Mouse (Mus musculus) limb, embryonic 14.5 days (tissue): ENCODE measurements around the gene Tnni3k. TPM values are rescaled to one million over a fixed set of nuclear protein-coding genes. Genes with fewer than 3 reads are reported as not detected.

Source experiments
- ATAC-seq: fragments of 200-750 bp; cut with Nextera tagmentation; 2 replicates; pipeline ENCODE4 v1.8.0; 2017; ENCODE audit warnings: low read depth, moderate number of reproducible peaks, moderate TSS enrichment; ENCODE audit not compliant: low FRiP score
- DNase-seq: peaks from one replicate; pipeline ENCODE4 v3.0.0-alpha.2; 2015; ENCODE audit warnings: low spot score
- H3K27ac ChIP-seq: fragments of 300-500 bp; sonication (generic); replicated peaks from 2 replicates; pipeline ENCODE4 v1.5.1; 2014; ENCODE audit warnings: low read depth, mild to moderate bottlenecking, low read length, moderate library complexity, mixed read lengths
- H3K27me3 ChIP-seq: fragments of 300-500 bp; sonication (generic); 2 replicates; pipeline ENCODE4 v1.6.1; 2014; ENCODE audit warnings: low read length, mixed read lengths; ENCODE audit not compliant: control insufficient read depth, insufficient read depth
- H3K36me3 ChIP-seq: fragments of 300-500 bp; sonication (generic); 2 replicates; pipeline ENCODE4 v1.6.1; 2014; ENCODE audit warnings: mild to moderate bottlenecking, low read length, moderate library complexity, mixed read lengths; ENCODE audit not compliant: control insufficient read depth, insufficient read depth
- H3K4me1 ChIP-seq: fragments of 300-500 bp; sonication (generic); 2 replicates; pipeline ENCODE4 v1.6.1; 2014; ENCODE audit warnings: antibody characterized with exemption, low read length, mixed read lengths; ENCODE audit not compliant: control insufficient read depth, insufficient read depth
- H3K4me2 ChIP-seq: fragments of 300-500 bp; sonication (generic); replicated peaks from 2 replicates; pipeline ENCODE4 v1.6.1; 2014; ENCODE audit warnings: low read depth, mild to moderate bottlenecking, low read length, moderate library complexity; ENCODE audit not compliant: severe bottlenecking
- H3K4me3 ChIP-seq: fragments of 300-500 bp; sonication (generic); replicated peaks from 2 replicates; pipeline ENCODE4 v1.5.1; 2014; ENCODE audit warnings: low read length
- H3K9ac ChIP-seq: fragments of 300-500 bp; sonication (generic); 2 replicates; pipeline ENCODE4 v1.6.1; 2014; ENCODE audit warnings: mild to moderate bottlenecking, low read depth, low read length, moderate library complexity; ENCODE audit not compliant: severe bottlenecking
- H3K9me3 ChIP-seq: fragments of 300-500 bp; sonication (generic); 2 replicates; pipeline ENCODE4 v1.6.1; 2016; ENCODE audit warnings: low read length; ENCODE audit not compliant: control insufficient read depth
- POLR2A ChIP-seq: fragments of 200-500 bp; IDR thresholded peaks from 2 replicates; pipeline ENCODE4 v1.8.0; 2012; ENCODE audit warnings: inconsistent platforms, mild to moderate bottlenecking, moderate library complexity, borderline replicate concordance; ENCODE audit not compliant: insufficient read depth, insufficient read length; ENCODE audit errors: extremely low read depth
- WGBS: fragments of 180-500 bp; shearing (Covaris S2); extraction: QIAGEN DNeasy Blood & Tissue Kit; methylation state at CpG from one replicate; pipeline ENCODE4 v1.1.7; 2014; 5-methylcytosine and 5-hydroxymethylcytosine counted together
- polyA plus RNA-seq, 2 experiments: library from polyadenylated mRNA; depleted of rRNA in 1 of 2; stranded (reverse) in 1 of 2; unstranded in 1 of 2; fragments of >200 nt; fragmentation: Nextera tagmentation in 1 of 2; extraction: Ambion mirVana in 1 of 2; gene quantifications; 2 replicates each; pipeline versions ENCODE4 v1.2.1 to v1.2.3; 2012 to 2014

Gene Tnni3k
- polyA plus RNA-seq, 2 experiments = 0.03 TPM; not detected in 1

DNA sequence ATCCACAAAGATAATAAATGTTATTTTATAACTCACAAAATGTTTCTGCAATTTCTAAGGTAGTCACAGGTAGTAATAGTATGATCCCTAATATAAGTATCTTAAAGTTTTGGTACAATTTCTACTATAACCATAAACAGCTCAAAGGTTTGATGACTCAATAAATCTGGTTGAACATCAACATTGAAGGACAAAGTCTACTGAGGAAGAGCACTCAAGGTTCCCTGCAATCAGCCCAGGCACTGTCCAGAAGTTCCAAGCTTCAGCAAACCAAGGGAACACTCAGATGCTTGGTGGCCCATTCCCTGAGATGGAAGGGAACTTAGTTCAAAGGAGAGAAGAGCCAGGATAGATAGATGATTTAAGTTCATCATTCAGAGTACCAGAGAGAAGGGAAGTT lies 62.5 kb downstream of the Tnni3k start:
- H3K4me2 ChIP-seq = no peak overlapping the region
- ATAC-seq = no peak
- no peaks in the 10 kb centered on the region for H3K9me3 ChIP-seq
- no peaks in the 10 kb centered on the region for H3K4me1 ChIP-seq
- no peak overlapping the region for H3K9ac ChIP-seq
- no peak for TF ChIP-seq POLR2A
- H3K36me3 ChIP-seq = no peaks in the 10 kb centered on the region
- no peaks in the 10 kb centered on the region for H3K27me3 ChIP-seq
- no peak overlapping the region for H3K4me3 ChIP-seq
- no peak overlapping the region for H3K27ac ChIP-seq
- DNase-seq = no peak

DNA sequence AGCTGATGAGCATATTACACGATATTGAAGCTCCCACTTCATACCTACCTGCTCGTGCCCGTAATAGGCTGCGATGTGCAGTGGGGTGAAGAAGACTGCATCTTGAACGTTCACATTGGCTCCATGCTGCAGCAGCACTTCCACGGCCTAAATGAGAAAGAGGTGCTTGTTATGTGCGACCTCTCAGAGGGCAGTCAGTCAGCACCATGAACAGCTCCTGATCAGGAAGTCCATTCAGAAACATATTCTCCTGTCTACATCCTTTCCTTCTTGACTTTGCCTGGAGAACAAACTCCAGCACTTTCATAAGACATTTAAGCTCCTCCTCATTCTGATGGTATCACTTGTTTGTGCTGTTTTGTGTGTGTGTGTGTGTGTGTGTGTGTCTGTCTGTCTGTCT lies 76.1 kb downstream of the Tnni3k start:
- WGBS = 82% methylated on average over 7 of the region's 7 CpGs
- Histone ChIP-seq H3K4me1 (no peaks in the 10 kb centered on the region), H3K27ac (no peak overlapping the region), H3K9me3 (no peaks in the 10 kb centered on the region), H3K9ac (no peak overlapping the region), H3K4me2 (no peak overlapping the region), H3K36me3 (no peaks in the 10 kb centered on the region), H3K4me3 (no peak overlapping the region), H3K27me3 (no peaks in the 10 kb centered on the region)
- TF ChIP-seq POLR2A = no peak
- ATAC-seq (no peak), DNase-seq (peak; percentile 28)

GRCm38 (mm10) chr3:154971626-154972025 lies 83.6 kb downstream of the Tnni3k start:
- Histone ChIP-seq H3K9me3 (no peaks in the 10 kb centered on the region), H3K36me3 (no peaks in the 10 kb centered on the region), H3K9ac (no peak overlapping the region), H3K4me3 (no peak overlapping the region), H3K4me1 (no peaks in the 10 kb centered on the region), H3K27ac (no peak overlapping the region), H3K27me3 (no peaks in the 10 kb centered on the region), H3K4me2 (no peak overlapping the region)
- DNase-seq (no peak), ATAC-seq (no peak)
- 69% methylated on average over 1 of the region's 1 CpGs for WGBS
- no peak for TF ChIP-seq POLR2A

DNA sequence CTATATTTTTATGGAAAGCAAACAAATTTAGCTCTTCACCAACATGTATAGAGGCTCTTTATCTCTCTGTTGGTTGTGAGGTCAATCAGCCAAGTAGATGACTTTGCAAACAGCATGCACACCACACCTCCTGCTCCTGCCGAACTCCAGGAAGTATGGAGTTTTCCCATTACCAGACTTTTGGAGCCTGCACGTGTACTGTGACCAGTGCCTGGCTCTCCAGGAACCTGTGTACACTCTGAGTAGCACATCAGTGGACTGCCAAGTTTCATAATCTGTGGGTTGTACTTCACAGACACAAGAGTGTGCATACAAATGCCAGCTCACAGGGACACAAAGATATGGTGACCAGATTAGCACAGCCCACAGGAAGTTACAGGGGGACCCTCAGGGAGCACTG lies 84.2 kb downstream of the Tnni3k start:
- Histone ChIP-seq H3K9me3 (no peaks in the 10 kb centered on the region), H3K36me3 (no peaks in the 10 kb centered on the region), H3K4me3 (no peak overlapping the region), H3K4me1 (no peaks in the 10 kb centered on the region), H3K27me3 (no peaks in the 10 kb centered on the region), H3K4me2 (no peak overlapping the region), H3K27ac (no peak overlapping the region), H3K9ac (no peak overlapping the region)
- ATAC-seq (no peak), DNase-seq (no peak)
- TF ChIP-seq POLR2A = no peak
- WGBS = 58% methylated on average over 2 of the region's 2 CpGs

DNA sequence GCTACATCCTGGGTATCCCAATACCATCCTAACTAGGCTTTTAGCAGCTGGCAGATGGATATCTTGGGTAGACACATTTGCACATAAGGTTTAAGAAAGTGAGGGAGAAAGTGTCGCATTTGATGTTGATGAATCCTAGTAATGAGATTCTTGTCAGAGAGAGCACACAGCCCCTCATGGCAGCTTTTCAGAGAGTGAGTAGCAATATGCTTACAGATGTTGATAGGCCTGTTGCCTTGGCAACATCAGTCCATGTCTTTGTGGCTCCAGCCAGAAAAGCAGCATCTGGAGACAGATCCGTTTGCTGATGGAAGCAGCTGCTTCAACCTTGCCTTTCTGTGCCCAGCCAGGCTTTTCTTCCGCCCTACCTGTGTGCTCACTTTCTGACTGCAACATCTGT lies 93.9 kb downstream of the Tnni3k start:
- H3K36me3 ChIP-seq = no peaks in the 10 kb centered on the region
- no peak overlapping the region for H3K9ac ChIP-seq
- no peaks in the 10 kb centered on the region for H3K4me1 ChIP-seq
- ATAC-seq = no peak
- WGBS = 71% methylated on average over 3 of the region's 3 CpGs
- no peak overlapping the region for H3K4me3 ChIP-seq
- H3K9me3 ChIP-seq = no peaks in the 10 kb centered on the region
- DNase-seq = no peak
- H3K27me3 ChIP-seq = no peaks in the 10 kb centered on the region
- no peak for TF ChIP-seq POLR2A
- no peak overlapping the region for H3K27ac ChIP-seq
- no peak overlapping the region for H3K4me2 ChIP-seq

DNA sequence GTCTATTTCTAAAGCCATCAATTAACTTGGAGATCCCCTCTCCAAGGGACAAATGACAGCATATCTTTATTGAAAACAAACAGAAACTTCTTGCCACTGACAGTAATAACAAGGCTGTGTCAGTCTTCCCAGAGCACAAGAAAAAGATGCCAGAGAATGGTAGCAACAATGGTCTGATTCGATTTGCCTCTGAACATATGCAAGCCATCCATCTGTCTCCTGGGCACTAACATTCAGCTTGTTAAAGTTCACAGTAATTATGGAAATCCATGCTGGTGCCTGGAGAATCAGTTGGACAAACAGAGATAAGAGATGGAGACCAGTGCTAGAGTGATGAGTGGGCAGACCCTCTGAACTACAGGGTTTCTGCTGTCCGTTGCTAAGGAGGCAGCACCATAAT lies 102.1 kb downstream of the Tnni3k start:
- no peak for ATAC-seq
- H3K36me3 ChIP-seq = no peaks in the 10 kb centered on the region
- no peak overlapping the region for H3K9ac ChIP-seq
- WGBS = 83% methylated on average over 2 of the region's 2 CpGs
- no peak for DNase-seq
- H3K4me2 ChIP-seq = no peak overlapping the region
- H3K4me3 ChIP-seq = no peak overlapping the region
- H3K4me1 ChIP-seq = no peaks in the 10 kb centered on the region
- H3K27me3 ChIP-seq = no peaks in the 10 kb centered on the region
- no peak for TF ChIP-seq POLR2A
- no peak overlapping the region for H3K27ac ChIP-seq
- no peaks in the 10 kb centered on the region for H3K9me3 ChIP-seq
